Mouse (Mus musculus) liver, adult 2 months (tissue): ENCODE data around the gene Psmd7.

Experiments used
- CTCF ChIP-seq: fragments of 200-500 bp; IDR thresholded peaks from 2 replicates; pipeline ENCODE4 v1.5.1; 2011; ENCODE audit warnings: low read depth, low read length, control low read depth
- POLR2A ChIP-seq: fragments of 200-500 bp; IDR thresholded peaks from 2 replicates; pipeline ENCODE4 v1.6.1; 2011; ENCODE audit warnings: low read length, control low read depth; ENCODE audit not compliant: insufficient read depth; ENCODE audit errors: extremely low read depth

DNA sequence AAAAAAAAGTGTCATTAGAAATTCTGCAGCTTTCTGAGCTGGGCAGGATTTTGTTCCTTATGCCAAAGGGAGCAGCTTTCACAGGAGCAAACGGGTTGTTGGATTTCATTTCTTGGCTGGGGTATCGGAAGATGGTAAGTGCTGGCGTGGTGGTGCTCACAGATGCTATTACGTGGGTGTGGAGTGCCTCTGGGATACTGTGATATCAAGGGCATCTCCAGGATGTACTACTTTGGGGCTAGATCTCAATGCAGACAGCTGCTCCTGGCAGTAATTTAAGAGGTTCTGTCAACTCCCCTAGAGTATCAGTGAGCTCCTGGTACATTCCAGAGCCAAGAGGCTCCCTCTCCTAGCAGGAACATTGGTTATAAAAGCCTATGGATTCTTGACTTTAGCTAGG is 42.1 kb downstream of the Psmd7 start:
- TF ChIP-seq CTCF (no peak), POLR2A (no peak)
